Mouse (Mus musculus) heart, adult 2 months (tissue): Measurements from ENCODE around the gene Srrm3.

Experiments used
- CTCF ChIP-seq: fragments of 200-600 bp; IDR thresholded peaks from 2 replicates; pipeline ENCODE4 v1.8.1; 2022; ENCODE audit warnings: antibody characterized with exemption, mild to moderate bottlenecking, moderate library complexity
- EP300 ChIP-seq: fragments of 200-500 bp; IDR thresholded peaks from 2 replicates; pipeline ENCODE4 v1.6.1; 2011; ENCODE audit warnings: low read depth, low read length, control low read depth; ENCODE audit not compliant: insufficient read depth
- POLR2A ChIP-seq: fragments of 200-500 bp; IDR thresholded peaks from 2 replicates; pipeline ENCODE4 v1.6.1; 2011; ENCODE audit warnings: mild to moderate bottlenecking, low read depth, low read length, control low read depth; ENCODE audit not compliant: insufficient read depth

DNA sequence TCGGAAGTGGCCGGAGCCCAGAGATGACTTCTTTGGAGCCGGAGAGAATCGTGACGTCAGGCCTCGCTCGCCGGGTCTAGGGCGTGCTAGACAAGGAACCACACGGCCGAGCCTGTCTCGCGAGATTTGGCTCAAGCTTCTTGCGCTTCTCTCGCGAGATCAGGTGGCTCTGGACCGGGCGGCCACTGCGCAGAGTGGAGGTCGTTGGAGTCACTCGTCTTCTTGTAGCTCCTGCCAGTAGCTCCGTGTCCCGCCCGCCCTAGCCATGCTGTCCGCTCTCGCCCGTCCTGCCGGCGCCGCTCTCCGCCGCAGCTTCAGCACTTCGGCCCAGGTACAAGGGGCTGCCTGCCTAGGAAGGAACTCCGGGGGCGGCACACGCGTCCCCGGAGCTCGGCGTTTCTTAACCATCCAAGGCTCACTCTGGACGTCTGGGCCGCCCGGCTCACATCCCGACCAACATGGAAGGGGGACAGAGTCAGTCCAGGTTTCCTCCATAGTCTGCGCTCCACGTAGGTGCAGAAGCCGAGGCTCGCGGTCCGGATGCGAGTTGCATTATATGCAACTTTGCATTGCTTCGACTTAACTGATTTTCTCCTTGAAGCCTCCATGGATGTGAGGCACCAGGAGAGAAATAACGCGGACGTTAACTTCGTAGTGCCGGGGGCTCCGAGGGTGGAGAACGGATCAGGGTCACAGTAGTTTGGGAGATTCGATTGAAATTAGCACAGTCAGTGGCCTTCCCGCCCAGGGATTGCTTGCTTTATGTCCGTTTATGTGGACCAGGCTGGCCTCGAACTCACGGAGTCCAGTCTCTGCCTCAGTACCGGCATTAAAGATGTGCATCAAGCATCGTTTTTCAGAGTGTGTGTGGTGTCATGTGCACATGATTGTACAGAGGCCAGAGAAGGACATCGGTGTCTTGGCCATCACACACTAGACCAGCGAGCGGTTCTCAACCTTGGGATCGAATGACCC is 27.9 kb upstream of the Srrm3 start, which contains the start of gene Mdh2:
- TF ChIP-seq CTCF (no peak), POLR2A (peak; percentile 99), EP300 (peak; percentile 77; the same call in 1 of the 2 replicates)
